Mouse (Mus musculus) kidney, postnatal 36 days (tissue): Measurements from ENCODE around the gene Lef1.
A peak's percentile ranks its signal among the peaks of the same experiment; 100 is the strongest.

Experiments used
- DNase-seq, 2 experiments: peaks; one replicate each; pipeline ENCODE4 v3.0.0; 2021 to 2022; ENCODE audit warnings: mixed read lengths in 2 of 2

The Lef1 gene

DNA sequence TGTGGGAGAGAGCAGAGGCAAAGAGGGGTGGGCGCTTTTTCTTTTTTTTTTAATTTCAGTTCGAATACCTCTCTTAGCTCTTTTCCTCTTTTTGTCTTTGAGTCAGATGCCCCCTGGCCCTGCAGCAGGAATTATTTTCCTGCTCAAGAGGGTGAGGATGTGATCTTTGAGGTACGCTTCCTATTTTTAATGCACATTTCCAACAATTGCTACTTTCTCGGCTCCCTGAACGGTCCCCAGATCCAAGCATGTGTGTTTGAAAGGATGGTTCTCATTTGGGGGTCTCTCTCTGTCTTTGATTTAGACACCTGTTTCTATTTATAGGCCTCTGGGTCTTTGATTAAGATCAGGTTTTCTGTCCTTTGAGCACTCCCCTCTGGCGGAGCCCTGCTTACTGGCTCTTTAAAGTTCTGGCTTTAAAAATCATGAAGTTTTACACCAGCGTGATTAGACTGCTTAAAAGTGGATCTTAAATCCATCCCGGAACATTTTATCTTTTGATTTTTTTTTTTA, 86.3 kb downstream of the Lef1 start:
- DNase-seq, result no peak

DNA sequence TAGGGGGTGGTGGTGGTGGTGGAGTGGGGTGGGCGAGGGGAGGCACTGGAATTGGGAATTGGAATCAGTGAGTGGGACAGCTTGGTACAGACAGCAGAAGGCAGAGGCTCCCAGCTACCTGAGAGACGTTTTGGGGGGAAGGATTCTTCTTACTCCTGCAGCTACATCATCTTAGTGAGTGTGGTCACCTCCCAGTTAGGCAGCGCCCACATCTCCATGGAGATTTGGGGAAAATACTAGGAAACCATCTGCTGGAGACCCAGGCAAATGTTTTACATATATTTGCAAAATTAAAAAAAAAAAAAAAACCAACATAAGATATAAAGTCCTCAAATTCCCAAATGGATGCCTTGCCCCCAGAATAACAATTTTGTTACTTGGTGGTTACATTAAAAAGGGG, 88.7 kb downstream of the Lef1 start:
- no peak for DNase-seq

DNA sequence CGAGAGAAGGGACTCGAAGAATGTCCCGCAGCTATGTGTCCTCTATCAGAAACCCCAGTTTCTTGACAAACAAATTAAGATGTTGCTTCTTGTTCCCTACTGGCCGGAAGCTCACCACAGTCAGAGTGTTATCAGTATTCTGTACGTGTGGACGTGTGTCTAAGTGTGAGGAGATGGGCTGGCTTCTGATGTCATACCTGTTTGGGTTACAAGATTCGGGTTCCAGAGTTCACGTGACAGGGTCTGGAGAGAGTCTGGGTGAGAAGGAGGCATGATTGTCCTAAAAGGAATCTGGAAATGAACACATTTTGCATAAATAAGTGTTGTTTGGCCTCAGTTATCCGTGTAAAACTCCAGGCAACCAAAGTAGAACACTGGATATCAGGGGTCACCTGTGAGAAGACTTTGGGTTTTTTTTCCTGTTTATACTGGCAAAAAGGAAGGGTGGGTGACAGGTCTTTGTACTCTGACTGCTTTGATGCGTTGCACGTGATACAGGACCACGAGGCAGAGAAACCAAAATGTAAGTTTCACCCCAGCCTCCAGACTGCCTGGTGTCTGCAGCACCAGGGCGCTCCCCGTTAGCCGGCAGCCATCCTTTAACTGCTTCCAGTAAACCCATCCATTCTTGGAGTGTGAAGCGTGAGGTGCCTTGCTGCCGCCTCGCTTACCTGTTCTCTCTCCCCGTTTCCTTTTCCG, 89.5 kb downstream of the Lef1 start:
- no peak for DNase-seq

DNA sequence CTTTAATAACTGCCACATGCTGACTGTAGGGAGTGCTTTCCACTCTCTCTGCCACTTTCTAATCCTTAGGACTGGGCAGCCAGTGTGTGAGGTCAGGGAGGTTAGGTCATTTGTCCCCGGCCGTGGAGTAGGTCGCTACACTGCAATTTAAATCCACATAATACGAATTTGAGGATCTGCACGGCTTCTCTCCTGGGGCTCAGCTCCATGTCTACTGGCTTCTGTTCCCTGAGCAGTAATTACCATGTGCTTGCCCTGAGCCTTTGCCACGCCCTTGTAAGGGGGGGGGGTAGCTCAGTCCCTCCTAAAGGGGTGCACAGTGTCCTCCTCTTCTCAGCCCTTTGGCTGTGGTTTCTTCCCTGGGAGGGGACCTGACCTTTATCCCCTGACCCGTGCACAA, 92.0 kb downstream of the Lef1 start:
- peak; percentile 4 to 22 for DNase-seq

DNA sequence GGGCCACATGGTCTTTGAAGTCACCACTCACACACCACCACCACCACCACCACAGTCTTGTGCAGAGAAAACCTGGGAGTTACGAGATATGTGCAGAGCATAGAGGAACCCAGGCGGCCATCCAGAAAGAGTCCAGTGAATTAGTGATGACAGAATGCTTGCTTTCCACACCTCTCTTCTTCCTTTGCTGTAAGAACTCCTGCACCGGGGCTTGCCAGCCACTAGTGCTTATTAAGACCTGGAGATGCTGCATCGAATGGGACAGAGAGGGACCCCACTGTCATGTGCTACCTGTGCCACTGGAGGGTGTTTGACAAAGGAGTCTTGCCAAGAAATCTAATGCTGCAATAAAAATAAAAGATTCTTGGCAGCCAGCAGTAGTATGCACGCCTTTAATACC, 97.6 kb downstream of the Lef1 start:
- no peak for DNase-seq

DNA sequence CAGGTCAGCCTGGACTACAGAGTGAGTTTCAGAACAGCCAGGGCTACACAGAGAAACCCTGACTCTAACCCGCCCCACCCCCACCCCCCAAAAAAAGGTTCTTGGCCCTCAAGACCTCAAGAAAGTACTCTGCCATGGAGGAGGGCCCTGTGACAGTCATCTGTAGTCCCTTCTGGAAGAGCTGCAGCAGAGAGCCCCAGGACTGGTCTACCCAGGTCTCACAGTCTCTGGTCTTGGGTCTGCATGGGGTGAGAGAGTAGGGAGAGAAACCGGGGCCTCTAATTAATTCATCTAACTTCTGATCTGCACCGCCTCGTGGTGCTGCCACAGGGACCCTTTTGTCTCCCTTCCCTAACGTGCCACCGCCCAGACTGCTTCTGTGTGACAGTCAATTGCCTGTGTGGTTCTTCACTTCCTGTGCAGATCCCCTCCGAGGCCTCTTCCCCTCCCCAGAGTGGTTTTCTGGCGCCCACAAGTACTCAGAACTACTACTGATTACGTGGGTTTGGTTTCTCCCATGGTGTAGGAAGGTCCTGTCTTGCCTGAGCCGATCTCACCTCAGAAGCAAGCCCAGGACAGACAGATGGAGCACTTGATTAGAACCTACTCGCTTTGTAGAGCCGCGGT, 98.1 kb downstream of the Lef1 start:
- no peak for DNase-seq

DNA sequence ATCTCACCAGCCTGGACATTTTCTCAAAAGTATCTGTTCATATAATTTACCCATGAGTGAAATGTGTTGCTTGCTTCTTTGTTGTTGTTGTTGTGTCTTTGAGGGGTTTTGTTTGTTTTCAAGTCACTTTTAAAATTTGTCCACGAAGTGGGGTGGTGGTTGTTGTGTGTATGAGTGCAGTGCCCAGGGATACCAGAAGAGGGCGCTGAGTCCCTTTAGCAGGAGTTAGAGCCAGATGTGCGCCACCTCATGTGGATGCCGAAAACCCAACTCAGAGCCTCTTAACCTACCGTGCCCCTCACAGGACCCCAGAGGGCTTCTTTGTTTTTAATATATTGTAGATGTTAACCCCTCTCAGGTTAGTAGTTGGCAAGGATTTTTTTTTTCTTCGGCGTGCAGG, 101.9 kb downstream of the Lef1 start:
- DNase-seq, result peak in 1 of 2 experiments; percentile 28

DNA sequence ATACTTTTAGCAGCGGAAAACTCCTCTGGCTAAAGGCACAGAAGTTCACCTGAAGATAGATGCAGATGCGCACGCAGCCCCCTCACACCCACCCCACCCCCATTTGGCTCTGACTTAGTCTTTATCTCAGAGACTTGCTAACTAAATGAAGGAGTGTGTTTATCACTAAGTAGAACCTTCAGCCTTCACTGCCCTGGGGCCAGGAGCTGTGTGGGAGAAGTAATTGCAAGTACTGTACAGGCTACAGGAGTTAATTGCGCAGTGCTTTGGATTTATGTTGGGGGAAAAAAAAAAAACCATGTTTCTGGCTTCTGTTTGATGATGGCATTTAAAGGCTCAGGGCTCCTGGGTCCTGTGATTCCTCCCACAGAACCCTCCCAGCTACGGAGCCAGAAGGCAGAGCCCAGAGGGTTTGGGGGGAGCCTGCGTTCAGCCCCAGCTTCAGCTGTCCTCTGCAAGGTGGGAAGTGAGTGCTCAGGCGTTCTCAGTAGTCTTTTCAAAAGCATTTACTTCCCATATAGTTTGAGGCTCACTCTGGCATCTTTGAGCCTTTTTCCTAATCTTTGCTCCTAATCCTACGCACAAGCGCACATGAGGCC, 103.9 kb downstream of the Lef1 start:
- no peak for DNase-seq

DNA sequence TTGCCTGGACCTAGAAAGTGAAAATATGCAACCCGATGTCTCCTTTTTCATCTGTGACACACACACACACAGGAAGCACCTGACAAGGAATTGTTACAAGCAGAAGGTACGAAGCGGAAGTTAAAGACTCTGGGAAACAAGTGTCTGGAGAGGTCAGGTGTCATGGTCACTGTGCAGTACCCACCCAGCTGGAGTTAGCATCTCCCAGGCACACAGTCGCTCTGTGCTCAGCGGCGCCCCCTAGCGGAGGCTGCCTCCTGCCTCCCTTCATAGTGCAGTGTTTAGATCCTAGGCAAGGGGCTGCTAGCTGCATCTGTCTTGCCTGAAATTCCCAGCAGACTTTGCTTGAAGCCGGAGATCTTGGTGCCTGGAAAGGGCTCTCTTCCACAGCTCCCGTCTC, 104.6 kb downstream of the Lef1 start:
- DNase-seq, result peak; percentile 26 to 80

DNA sequence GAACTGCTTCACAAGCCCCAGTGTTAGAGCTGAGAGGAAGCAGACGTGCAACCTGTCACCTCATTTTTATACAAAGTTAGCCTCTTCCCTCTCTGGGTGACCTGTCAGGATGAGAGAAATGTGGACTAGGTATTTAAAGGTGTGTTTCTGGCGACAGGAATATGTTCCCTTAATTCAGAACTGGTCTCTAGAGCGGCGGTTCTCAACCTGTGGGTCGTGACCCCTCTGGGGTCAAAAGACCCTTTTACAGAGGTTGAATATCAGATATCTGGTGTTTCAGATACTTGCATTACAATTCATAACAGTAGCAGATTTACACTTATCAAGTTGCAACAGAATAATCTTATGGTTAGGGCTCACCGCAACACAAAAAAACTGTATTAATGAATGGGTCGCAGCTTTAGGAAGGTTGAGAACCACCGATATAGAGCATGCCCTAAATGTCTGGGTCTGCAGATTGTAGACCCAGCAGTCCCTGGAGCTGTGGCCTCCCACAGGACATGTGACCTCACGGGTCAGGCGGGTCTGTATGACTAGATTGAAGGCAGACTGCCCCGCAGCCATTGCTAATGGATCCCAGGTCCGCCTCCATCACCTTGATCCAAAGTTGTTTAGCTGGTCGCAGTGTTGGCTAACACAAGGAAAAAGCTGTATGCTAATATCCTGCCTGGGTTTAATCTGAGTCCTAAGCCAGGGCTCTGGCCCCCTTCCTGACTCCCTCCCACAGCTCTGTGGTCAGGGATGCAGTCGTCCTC, 108.5 kb downstream of the Lef1 start:
- DNase-seq, result no peak

DNA sequence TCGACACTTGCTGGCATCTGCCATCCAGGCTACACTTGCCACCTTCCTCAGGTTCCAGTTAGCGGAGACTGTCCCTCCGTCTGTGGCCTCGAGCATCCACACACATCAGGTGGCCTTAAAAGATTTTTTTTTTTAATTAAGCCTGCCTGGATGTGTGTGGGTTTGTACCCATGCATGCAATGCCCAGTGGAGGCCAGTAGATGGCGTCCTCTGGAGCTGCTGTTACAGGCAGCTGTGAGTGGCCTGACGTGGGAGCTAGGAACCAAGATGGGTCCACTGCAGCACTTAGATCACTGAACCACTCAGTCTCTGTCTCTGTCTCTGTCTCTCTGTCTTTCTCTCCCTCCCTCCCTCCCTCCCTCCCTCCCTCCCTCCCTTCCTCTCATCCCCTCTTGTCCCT, 117.8 kb downstream of the Lef1 start:
- no peak for DNase-seq

DNA sequence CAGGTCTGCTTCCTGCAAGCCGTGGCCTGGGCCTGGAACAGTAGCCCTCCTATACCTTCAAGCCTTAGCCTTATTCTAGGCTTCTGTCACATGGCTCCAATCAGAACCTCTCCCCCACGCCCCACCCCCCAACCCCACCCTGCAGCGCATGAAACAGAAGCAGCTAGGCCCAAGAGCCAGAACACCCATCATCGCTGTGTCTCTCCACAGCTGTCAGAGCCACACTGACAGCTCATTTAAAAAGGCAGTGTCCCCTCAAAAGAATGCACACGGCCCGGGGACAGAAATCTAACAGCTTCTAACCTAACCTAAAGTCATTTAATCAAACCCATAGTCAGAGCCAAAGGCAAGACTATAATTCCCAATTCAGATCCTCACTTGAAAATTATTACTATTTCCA, 126.8 kb downstream of the Lef1 start:
- no peak for DNase-seq

DNA sequence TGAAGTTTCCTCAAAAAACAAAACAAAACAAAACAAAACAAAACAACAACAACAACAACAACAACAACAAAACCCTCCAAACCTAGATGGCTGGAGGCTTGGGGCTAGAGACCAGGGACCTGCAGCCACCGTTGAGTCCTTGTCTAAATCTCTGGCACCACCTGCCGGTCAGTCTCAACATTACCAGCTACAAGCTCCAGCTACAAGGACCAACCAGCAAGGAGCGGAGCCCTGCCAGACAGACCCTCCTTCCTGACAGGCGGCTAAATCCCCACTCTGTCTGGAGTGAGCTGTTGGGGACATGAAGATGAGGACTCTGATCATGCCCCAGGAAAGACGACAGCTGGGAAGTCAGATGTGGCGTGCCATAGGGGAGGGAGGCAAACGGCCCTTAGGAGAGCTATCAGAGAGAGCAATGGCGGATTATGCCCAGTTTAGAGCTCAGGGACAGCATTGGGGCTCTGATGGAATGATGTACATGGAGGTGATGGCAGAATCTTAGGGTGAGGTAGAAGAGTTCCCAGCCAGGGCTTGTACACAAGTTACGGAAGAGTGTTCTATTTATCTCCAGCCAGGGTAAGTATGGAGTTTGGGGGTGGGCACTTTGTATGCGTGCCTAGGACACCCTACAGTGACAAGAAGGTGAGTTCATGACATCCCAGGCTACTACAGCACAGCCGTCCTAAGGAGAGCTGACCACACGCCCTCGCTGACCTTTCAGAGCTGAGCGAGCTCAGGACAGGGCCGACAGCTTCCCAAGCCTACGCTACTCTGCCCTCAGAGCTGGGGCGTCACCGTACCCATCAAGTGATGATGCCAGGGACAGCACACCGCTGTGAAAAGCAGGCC, 127.7 kb downstream of the Lef1 start:
- DNase-seq, result peak; percentile 67 to 90

DNA sequence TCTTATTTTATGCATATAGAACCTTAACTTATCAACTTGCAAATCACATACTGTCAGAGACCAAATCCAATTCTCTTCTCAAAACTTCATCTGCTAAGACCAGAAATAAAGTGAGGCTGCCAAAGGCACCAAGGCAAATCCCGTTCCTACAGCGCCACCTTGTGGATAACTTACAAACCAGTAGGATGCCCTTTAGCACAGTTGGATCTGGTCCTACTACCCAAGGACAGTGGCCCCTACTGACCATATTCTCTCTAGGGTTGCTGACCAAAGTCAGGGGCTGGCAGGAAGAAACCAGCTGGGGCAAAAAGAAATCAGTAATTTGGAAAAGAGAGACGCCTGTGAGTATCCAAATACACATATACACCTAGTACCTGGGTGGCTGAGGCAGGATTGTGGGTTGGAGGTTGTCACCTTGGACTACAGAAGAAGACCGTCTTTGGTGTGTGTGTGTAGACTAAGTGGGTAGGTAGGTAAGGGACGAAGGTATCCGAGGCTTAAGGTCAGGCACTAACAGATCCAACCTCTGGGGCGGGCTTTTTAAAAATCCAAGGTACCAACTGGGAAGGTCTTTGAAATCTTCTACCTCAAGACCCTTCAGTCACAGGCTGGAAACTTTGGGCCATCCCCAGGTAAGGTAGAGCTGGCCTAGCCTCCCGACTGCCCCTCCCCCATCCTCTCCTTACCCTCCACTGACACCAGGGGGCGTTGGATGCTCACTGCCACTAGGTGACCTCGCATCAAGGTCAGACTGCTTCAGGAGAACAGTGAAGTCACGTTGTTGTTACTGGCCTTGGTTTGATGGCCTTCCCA, 135.7 kb downstream of the Lef1 start:
- peak; percentile 78 to 80 for DNase-seq

DNA sequence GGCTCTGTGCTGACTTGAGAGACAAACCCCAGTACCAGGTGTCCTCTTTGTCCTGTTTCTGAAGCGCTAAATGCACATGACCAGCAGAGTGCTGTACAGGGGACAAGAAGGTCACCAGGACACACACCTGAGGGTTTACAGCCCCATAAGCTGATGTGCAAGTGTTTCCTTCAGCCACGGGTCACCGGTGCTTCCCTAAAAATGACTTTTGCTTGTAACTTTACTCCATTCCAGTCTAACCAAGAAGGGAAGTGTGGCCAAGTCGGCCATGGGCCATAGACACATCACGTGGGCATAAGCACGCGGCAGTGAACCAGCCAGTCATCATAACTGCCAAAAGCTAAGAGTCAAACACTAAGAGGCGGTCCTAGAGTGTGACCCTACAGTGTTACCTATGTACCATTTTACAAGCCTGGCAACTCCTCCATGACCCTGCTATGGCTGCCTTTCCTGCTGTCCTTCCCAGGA, 136.3 kb downstream of the Lef1 start:
- DNase-seq, result peak; percentile 70 to 72

DNA sequence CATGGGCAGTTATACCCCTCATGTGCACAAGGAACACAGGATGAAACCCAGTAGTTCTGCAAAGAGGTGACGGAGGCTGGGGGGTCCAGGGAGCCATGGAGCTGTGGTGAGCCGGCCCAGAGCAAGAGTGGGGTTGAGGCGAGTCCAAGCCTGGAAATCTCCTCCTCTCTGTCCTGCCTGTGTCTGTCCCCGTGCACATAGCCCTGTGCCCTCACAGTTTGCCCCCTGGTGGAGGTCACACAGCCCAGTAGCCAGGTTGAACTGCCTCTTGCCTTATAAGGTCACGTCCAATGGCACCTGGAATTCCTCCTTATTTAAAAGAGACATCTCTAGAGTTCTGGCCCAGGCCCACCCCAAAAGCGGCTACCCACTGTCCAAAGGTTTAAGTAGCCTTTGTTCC, 137.2 kb downstream of the Lef1 start:
- no peak for DNase-seq

DNA sequence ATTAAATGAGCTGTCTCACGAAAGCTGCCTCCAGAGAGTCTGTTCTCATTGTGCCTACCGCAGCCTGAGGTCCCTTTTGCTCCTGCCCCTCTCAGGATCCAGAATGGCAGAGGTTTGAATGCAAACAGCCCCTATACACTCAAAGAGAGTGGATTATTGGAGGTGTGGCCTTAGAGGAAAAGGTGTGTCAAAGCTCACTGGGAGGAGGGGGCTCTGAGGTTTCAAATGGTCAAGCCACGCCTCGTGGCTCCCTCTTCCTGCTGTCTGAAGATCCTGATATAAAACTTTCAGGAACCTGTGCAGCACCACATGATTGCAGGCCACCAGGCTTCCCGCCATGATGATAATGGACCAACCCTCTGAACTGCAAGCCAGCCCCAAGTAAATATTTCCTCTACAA, 137.6 kb downstream of the Lef1 start:
- no peak for DNase-seq

DNA sequence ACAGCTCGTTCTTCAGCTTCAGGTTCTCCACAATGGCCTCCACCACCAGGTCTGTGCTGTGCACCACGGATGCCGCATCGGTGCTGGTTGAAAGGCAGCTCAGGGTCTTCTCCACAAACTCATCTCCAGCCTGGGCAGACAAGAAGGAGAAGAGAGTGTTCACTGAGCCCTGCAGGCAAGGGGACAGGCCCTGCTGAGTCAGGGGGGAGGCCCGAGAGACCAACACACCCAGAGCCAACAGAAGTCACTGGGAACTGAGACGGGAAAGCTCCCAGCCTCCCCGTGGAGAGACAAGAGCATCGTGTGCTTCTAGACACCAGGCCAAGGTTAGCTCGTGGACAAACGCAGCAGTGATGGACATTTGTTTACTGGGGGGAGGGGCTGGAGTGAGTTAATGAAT, 138.2 kb downstream of the Lef1 start:
- no peak for DNase-seq

DNA sequence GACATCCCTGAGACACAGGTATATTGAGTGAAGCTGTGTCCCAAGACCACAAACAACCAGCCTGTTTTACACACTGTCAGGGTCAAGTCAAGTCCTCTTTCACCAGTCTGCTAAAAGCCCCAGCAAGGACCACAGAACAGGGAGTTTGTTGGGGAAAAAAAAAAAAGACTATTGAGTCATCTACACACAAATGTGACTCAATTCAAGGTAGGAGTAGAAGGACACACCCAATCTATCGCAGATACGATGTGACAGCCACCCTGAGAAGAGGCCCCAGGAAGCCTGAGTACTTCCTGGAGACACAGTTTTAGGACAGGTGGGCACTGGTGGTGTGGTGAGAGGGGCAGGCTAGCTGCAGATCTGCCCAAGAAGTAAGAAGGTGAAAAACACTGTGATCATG, 140.0 kb downstream of the Lef1 start:
- no peak for DNase-seq

DNA sequence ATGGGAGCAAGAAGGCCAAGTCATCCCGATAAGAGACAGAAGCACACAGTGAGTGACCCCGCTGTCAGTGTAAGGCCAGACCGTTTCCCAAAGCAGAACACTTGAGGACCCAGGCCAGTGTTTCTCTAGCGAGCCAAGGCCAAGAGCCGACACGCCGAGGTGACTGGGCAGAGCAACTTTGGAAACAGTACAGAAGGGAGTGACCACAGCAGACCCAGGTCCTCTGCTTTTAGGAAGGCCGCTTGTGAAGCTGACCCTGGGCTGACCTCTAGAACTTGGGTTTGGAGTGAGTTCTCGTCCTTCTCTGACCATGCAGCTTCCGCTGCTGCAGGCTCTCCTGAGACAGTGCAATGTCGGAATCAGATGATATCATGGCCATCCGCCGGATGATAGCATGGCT, 140.7 kb downstream of the Lef1 start:
- DNase-seq, result no peak

DNA sequence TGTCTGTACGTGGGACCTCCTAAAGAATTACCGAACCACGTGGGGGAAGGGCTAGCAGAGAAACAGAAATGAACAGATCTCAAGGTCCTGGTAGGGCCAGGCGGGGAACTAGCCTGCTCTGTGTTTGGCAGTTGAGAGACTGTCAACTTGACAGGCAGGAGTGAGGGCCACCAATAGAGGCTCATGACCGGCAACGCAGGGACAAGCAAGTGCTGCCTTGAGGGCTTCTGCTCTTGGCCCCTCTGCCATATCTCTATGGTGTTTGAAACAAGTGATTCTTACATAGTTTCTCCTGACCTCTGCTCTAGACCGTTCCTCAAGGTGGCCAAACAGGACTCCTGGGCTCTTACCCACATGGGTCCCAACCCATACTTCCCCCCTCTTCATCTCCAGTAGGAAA, 141.3 kb downstream of the Lef1 start:
- no peak for DNase-seq

DNA sequence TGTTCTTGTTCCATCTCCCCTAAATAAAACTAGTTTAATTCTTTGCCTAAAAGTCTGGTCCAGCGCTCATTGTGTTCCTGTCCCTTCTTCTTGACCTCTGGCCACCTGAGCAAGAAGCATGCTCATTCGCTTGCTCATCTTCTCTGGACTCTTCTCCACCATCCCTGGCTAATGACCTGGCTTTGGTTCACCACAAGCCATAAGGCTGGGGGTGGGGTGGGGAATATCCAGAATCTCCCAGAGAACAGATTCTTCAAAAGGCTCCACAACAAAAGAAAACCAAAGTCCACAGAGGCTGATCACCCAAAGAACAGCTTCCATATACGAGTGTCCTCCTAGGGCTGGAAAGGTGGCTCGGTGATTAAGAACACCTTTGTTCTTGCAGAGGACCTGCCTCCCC, 144.7 kb downstream of the Lef1 start:
- DNase-seq, result peak; percentile 58 to 61
